Comparison of ENCODE assay signal across 18 mouse cellular contexts in genomic region chr1:38591194-38591593, GRCm38 (mm10).
"Had no signal": no experiment of that assay in that cellular context is flagged by ENCODE, and none has a peak within 500 bp of the region (broad histone marks: within the 10 kb centered on the region; RNA-seq: fewer than 3 reads in every experiment).

No protein-coding gene starts in this region.

- H3K36me3 ChIP-seq: intestine, embryonic 15.5 days; kidney, embryonic 15.5 days; liver, embryonic 13.5 days; lung, embryonic 15.5 days; neural tube, embryonic 12.5 days had no signal

- H3K27me3 ChIP-seq: intestine, embryonic 15.5 days; kidney, embryonic 15.5 days; liver, embryonic 13.5 days; lung, embryonic 15.5 days; neural tube, embryonic 12.5 days had no signal

- H3K9ac ChIP-seq: intestine, embryonic 15.5 days; kidney, embryonic 15.5 days; liver, embryonic 13.5 days; lung, embryonic 15.5 days; neural tube, embryonic 12.5 days had no signal

- ATAC-seq: intestine, embryonic 15.5 days had no signal

- H3K4me3 ChIP-seq: intestine, embryonic 15.5 days; kidney, embryonic 15.5 days; left cerebral cortex, adult 2 months; liver, embryonic 13.5 days; lung, embryonic 15.5 days; neural tube, embryonic 12.5 days had no signal

- H3K4me1 ChIP-seq: liver, embryonic 13.5 days; lung, embryonic 15.5 days had no signal

- H3K4me2 ChIP-seq: intestine, embryonic 15.5 days; kidney, embryonic 15.5 days; liver, embryonic 13.5 days; lung, embryonic 15.5 days; neural tube, embryonic 12.5 days had no signal

- DNase-seq: kidney, adult 11 months; kidney, adult 8-10 months; kidney, postnatal 10 days; kidney, postnatal 36 days; layer of hippocampus, postnatal 36 days; liver, embryonic 13.5 days; right cerebral cortex, adult 18-20 months; right cerebral cortex, postnatal 14 days; right cerebral cortex, postnatal 4 days; thymus, adult 2 months; thymus, postnatal 14 days; thymus, postnatal 4 days had no signal

- H3K9me3 ChIP-seq: intestine, embryonic 15.5 days; kidney, embryonic 15.5 days; liver, embryonic 13.5 days; lung, embryonic 15.5 days; neural tube, embryonic 12.5 days had no signal

- H3K27ac ChIP-seq: intestine, embryonic 15.5 days; kidney, embryonic 15.5 days; left cerebral cortex, adult 2 months; liver, embryonic 13.5 days; lung, embryonic 15.5 days; neural tube, embryonic 12.5 days; stomach, postnatal 0 days had no signal
